Mouse (Mus musculus) CD4-positive naive resting alpha-beta T cell, adult 76 days (primary cell): Measurements from ENCODE around the gene Cox7b2. TPM values are rescaled to one million over a fixed set of nuclear protein-coding genes. Genes with fewer than 3 reads are reported as not detected.

Source experiments
- total RNA-seq: library from RNA; stranded (reverse); gene quantifications from one replicate; pipeline ENCODE4 v1.2.4, GENCODE M21; 2023

Gene Cox7b2
- total RNA-seq, result not detected

GRCm38 (mm10) chr5:71548079-71548478 is at the start of gene Cox7b2:
TSS of gene Cox7b2 (minus strand) at chr5:71548205.

Other genes with a start within 250 kb of the Cox7b2 start
- gene Gabrb1, start 109.9 kb upstream of the Cox7b2 start, total RNA-seq, result not detected
- gene Gabra4, start 110.1 kb upstream of the Cox7b2 start, total RNA-seq, result not detected